8 mouse cellular contexts compared by ENCODE assay signal in the genomic region with DNA sequence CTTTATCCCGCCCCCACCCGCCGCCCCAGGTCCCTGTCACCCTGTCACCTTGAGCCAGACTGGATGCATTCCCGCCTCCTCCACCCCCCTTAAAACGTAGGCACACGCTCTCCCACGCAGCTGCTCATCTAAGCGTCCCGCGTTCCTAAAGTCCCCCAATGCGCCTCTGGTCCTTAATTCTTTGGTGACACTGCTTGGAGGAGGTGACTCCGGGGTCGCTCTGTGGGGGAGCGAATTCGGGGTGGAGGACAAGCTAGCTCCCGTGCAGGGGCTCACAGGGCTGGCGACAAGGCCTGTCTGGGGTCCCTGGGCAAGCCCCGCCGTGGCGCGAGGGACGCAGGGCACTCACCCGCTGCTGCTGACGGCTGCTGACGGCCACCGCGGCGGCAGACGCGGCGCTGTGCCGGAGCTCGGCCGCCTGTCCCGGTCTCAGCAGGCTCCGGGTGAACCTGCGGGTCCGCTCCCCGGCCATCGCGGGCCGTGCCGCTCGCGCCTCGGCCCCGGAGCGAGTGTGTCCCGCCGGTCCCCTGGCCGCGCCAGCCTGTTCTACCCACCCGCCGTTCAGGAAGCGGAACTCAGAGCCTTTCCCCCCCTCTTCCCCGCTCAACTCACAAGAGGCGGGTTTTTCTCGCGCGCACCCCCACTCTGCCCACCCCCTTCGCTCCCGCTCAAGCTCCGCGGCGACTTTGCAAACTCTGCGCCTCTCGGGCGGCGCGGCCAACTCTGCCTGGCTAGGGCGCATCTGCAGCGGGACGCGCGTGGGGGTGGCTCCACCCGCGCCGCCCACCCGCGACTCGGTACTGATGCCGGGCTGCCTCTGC. TPM values are rescaled to one million over a fixed set of nuclear protein-coding genes. Genes with fewer than 3 reads are reported as not detected.
A peak's percentile ranks its signal among the peaks of the same experiment; 100 is the strongest.
DNase-seq lines count a peak whose midpoint lies in the region; ATAC-seq and TF ChIP-seq lines count a peak whose summit lies in the region.

TSS of gene Dock10 (minus strand) at position 551 of the 821 bp plus-strand sequence.

- no peak for ATAC-seq in erythroblast, adult 5-6 weeks (replicated peaks; ENCODE audit: low FRiP score, poor library complexity, severe bottlenecking)
- ATAC-seq in heart, postnatal 0 days (ENCODE audit: insufficient read depth, low read depth), result peak; percentile 68
- peak; percentile 73 for ATAC-seq in lung, embryonic 14.5 days (ENCODE audit: insufficient read depth)
- peak; percentile 76 for ATAC-seq in neural tube, embryonic 15.5 days (ENCODE audit: low FRiP score)

- H3K79me3 ChIP-seq in C2C12 (ENCODE audit: low read depth), result no peaks in the 10 kb centered on the region

- peak within 1 kb of the TSS; percentile 94 for H3K4me2 ChIP-seq in heart, postnatal 0 days (ENCODE audit: low read depth, low read length)
- peak within 1 kb of the TSS; percentile 91 for H3K4me2 ChIP-seq in lung, embryonic 14.5 days
- peak within 1 kb of the TSS; percentile 97 for H3K4me2 ChIP-seq in neural tube, embryonic 15.5 days

- no peaks in the 10 kb centered on the region for H3K79me2 ChIP-seq in C2C12 (ENCODE audit: control insufficient read depth, insufficient read depth)

- DNase-seq in adrenal gland, adult 8-10 months, result peak; percentile 5
- DNase-seq in heart, postnatal 0 days (ENCODE audit: low spot score), result peak; percentile 10
- peak; percentile 48 to 67 for DNase-seq in layer of hippocampus, adult 2 months (ENCODE audit: low spot score in 2 of 2)
- peak; percentile 65 for DNase-seq in lung, embryonic 14.5 days
- DNase-seq in thymus, postnatal 10 days (ENCODE audit: low spot score in 2 of 2), result peak; percentile 76 to 83

- WGBS in heart, postnatal 0 days, result under 1% methylated on average over 78 of the region's 82 CpGs
- WGBS in lung, embryonic 14.5 days, result under 1% methylated on average over 80 of the region's 82 CpGs
- under 1% methylated on average over 82 of the region's 82 CpGs for WGBS in neural tube, embryonic 15.5 days

- peak within 1 kb of the TSS; percentile 2 for H3K4me3 ChIP-seq in C2C12 (ENCODE audit: insufficient read depth, poor library complexity, severe bottlenecking)
- H3K4me3 ChIP-seq in heart, postnatal 0 days (ENCODE audit: low read depth, low read length), result peak within 1 kb of the TSS; percentile 73
- H3K4me3 ChIP-seq in layer of hippocampus, adult 2 months, result peak within 1 kb of the TSS; percentile 77
- H3K4me3 ChIP-seq in lung, embryonic 14.5 days (ENCODE audit: low read depth, low read length), result peak within 1 kb of the TSS; percentile 59
- peak within 1 kb of the TSS; percentile 74 for H3K4me3 ChIP-seq in neural tube, embryonic 15.5 days (replicated peaks)

- peak within 1 kb of the TSS; percentile 60 for H3ac ChIP-seq in C2C12 (ENCODE audit: control insufficient read depth, insufficient read length, low read depth)

- H3K9ac ChIP-seq in heart, postnatal 0 days (replicated peaks; ENCODE audit: low read depth, low read length), result peak within 1 kb of the TSS; percentile 59
- peak within 1 kb of the TSS; percentile 52 for H3K9ac ChIP-seq in lung, embryonic 14.5 days
- peak within 1 kb of the TSS; percentile 61 for H3K9ac ChIP-seq in neural tube, embryonic 15.5 days (replicated peaks)

- H3K9me3 ChIP-seq in heart, postnatal 0 days (replicated peaks; ENCODE audit: control insufficient read depth, low read length), result no peaks in the 10 kb centered on the region; the same call in 1 of the 2 replicates
- H3K9me3 ChIP-seq in lung, embryonic 14.5 days (ENCODE audit: low read depth, low read length), result no peaks in the 10 kb centered on the region
- H3K9me3 ChIP-seq in neural tube, embryonic 15.5 days (replicated peaks), result peaks cover 2% of the 10 kb centered on the region; the same call in 1 of the 2 replicates

- H3K27me3 ChIP-seq in C2C12 (ENCODE audit: control insufficient read depth, insufficient read depth, insufficient read length), result peaks cover 4% of the 10 kb centered on the region
- no peaks in the 10 kb centered on the region for H3K27me3 ChIP-seq in heart, postnatal 0 days (ENCODE audit: control insufficient read depth, insufficient read depth, low read length)
- peaks cover 24% of the 10 kb centered on the region; the same call in 1 of the 2 replicates for H3K27me3 ChIP-seq in lung, embryonic 14.5 days (ENCODE audit: insufficient read depth, low read length)
- H3K27me3 ChIP-seq in neural tube, embryonic 15.5 days (replicated peaks), result peaks cover 9% of the 10 kb centered on the region; the same call in 1 of the 2 replicates

- no peak for TF ChIP-seq CTCF in C2C12 (IDR thresholded peaks at IDR 0.05; ENCODE audit: control insufficient read depth, insufficient read depth, insufficient read length)
- TF ChIP-seq CTCF in heart, postnatal 0 days (IDR thresholded peaks at IDR 0.05; ENCODE audit: low read depth), result no peak
- no peak; the same call in 1 of the 2 replicates for TF ChIP-seq CTCF in layer of hippocampus, adult 2 months (conservative IDR thresholded peaks at IDR 0.05)
- TF ChIP-seq CTCF in lung, embryonic 14.5 days (IDR thresholded peaks at IDR 0.05; ENCODE audit: low read depth), result no peak

- TF ChIP-seq EP300 in heart, postnatal 0 days (IDR thresholded peaks at IDR 0.05; ENCODE audit: low read depth), result no peak

- H3K36me3 ChIP-seq in C2C12 (ENCODE audit: control insufficient read depth, insufficient read depth), result no peaks in the 10 kb centered on the region
- no peaks in the 10 kb centered on the region for H3K36me3 ChIP-seq in heart, postnatal 0 days (replicated peaks; ENCODE audit: control insufficient read depth, insufficient read depth, low read length)
- H3K36me3 ChIP-seq in lung, embryonic 14.5 days (ENCODE audit: insufficient read depth), result no peaks in the 10 kb centered on the region
- no peaks in the 10 kb centered on the region for H3K36me3 ChIP-seq in neural tube, embryonic 15.5 days

- no peak within 1 kb of the TSS for H3K27ac ChIP-seq in heart, postnatal 0 days (ENCODE audit: low read depth)
- H3K27ac ChIP-seq in layer of hippocampus, adult 2 months, result peak within 1 kb of the TSS; percentile 95
- H3K27ac ChIP-seq in lung, embryonic 14.5 days (ENCODE audit: low read depth), result no peak within 1 kb of the TSS
- peak within 1 kb of the TSS; percentile 69 for H3K27ac ChIP-seq in neural tube, embryonic 15.5 days (replicated peaks)

- no peaks in the 10 kb centered on the region for H3K4me1 ChIP-seq in heart, postnatal 0 days (ENCODE audit: control insufficient read depth, insufficient read depth)
- H3K4me1 ChIP-seq in lung, embryonic 14.5 days (ENCODE audit: insufficient read depth), result no peaks in the 10 kb centered on the region
- peaks cover 19% of the 10 kb centered on the region for H3K4me1 ChIP-seq in neural tube, embryonic 15.5 days

TF ChIP-seq in C2C12, 6 proteins besides CTCF, POLR2A, EP300 and RAD21:
- TF ChIP-seq USF1 (IDR thresholded peaks at IDR 0.05; ENCODE audit: low read depth) (no peak), MYOD1 (IDR thresholded peaks at IDR 0.05; ENCODE audit: control insufficient read depth, insufficient read length, low read depth) (no peak), CEBPB (IDR thresholded peaks at IDR 0.05; ENCODE audit: low read depth) (no peak), FOSL1 (IDR thresholded peaks at IDR 0.05; ENCODE audit: insufficient read depth, low read length, poor library complexity, severe bottlenecking) (no peak), MAX (IDR thresholded peaks at IDR 0.05) (no peak), MYOG (IDR thresholded peaks at IDR 0.05; ENCODE audit: control insufficient read depth, extremely low read depth, insufficient read length) (no peak)

RNA-seq across cellular contexts. Expression of gene Dock10, which starts in this region (rescaled TPM):
- polyA plus RNA-seq in C2C12 (2012; fragmentation: generic; extraction: Trizol), result 0.20 TPM
- total RNA-seq in adrenal gland, adult 8-10 months (2022), result 10 to 100 TPM; 22.1 to 47.6 (median 36.8) TPM
- total RNA-seq in erythroblast, adult 5-6 weeks (2015; ENCODE audit: low replicate concordance), result 25.6 and 27.4 TPM in 2 replicates
- 15.3 and 21.0 TPM in 2 replicates for total RNA-seq in erythroblast, adult 5-6 weeks (2017; ENCODE audit: low replicate concordance)
- 2.0 and 5.2 TPM in 2 replicates for total RNA-seq in heart, postnatal 0 days (2014; rRNA removed; ENCODE audit: low replicate concordance)
- polyA plus RNA-seq in heart, postnatal 0 days (2015; fragmentation: Nextera tagmentation; extraction: Ambion mirVana), result 0.89 and 1.2 TPM in 2 replicates
- total RNA-seq in layer of hippocampus, adult 2 months (2021), result 100 to 1,000 TPM in 1 of 2 experiments, 10 to 100 TPM in 1; 98.7 to 103 TPM
- 4.9 and 5.7 TPM in 2 replicates for polyA plus RNA-seq in lung, embryonic 14.5 days (2014; fragmentation: Nextera tagmentation; extraction: Ambion mirVana)
- 5.8 and 9.7 TPM in 2 replicates for polyA plus RNA-seq in neural tube, embryonic 15.5 days (2015; fragmentation: Nextera tagmentation; extraction: Ambion mirVana)

Comparison
In these comparisons a context has a peak if more than half of its experiments do, and no peak if none do; other contexts are left out.
1. H3K4me3 ChIP-seq: peak in every context shown above with its lines; median percentile 77 in layer of hippocampus, adult 2 months; 74 in neural tube, embryonic 15.5 days; 73 in heart, postnatal 0 days; 59 in lung, embryonic 14.5 days; 2 in C2C12.
2. DNase-seq: peak in every context shown above with its lines; median percentile 80 in thymus, postnatal 10 days; 65 in lung, embryonic 14.5 days; 58 in layer of hippocampus, adult 2 months; 10 in heart, postnatal 0 days; 5 in adrenal gland, adult 8-10 months.
3. H3K27ac ChIP-seq: peak in layer of hippocampus, adult 2 months (single experiment) and neural tube, embryonic 15.5 days (single experiment); none in heart, postnatal 0 days (single experiment) and lung, embryonic 14.5 days (single experiment).
4. Peak in every context shown above with its lines, with median percentiles within 50 percentile points of each other: H3K4me2 ChIP-seq and H3K9ac ChIP-seq.